Mouse (Mus musculus): ENCODE measurements at regions not wholly inside any gene's neighbourhood (a gene's known extent, or its start where the extent isn't known, plus 50 kb on each side); places are given as distances from the start of the nearest gene placed in this dataset.

- Histone ChIP-seq H3K4me1 (ENCODE audit: control insufficient read depth, insufficient read depth, low read length) (no peaks in the 10 kb centered on the region), H3K27me3 (ENCODE audit: control insufficient read depth, insufficient read depth, low read length, poor library complexity, severe bottlenecking) (no peaks in the 10 kb centered on the region), H3K36me3 (ENCODE audit: control insufficient read depth, insufficient read depth, low read length, poor library complexity, severe bottlenecking) (no peaks in the 10 kb centered on the region), H3K4me3 (ENCODE audit: low read depth, low read length) (no peak overlapping the region), H3K9me3 (replicated peaks; ENCODE audit: control insufficient read depth, insufficient read depth, low read length, poor library complexity, severe bottlenecking) (no peaks in the 10 kb centered on the region), H3K27ac (ENCODE audit: insufficient read depth, low read length) (no peak overlapping the region), H3K9ac (ENCODE audit: low read depth, poor library complexity, severe bottlenecking) (no peak overlapping the region)
- no peak for TF ChIP-seq CTCF (IDR thresholded peaks at IDR 0.05; ENCODE audit: low read depth, low read length)
- TF ChIP-seq EP300 (IDR thresholded peaks at IDR 0.05; ENCODE audit: insufficient read depth, low read depth, low read length): no peak
- TF ChIP-seq POLR2A (IDR thresholded peaks at IDR 0.05; ENCODE audit: insufficient read depth, low read length): no peak
Observed at GRCm38 (mm10) chr16:19024010-19024532, 147.2 kb downstream of the Hira start.

DNA sequence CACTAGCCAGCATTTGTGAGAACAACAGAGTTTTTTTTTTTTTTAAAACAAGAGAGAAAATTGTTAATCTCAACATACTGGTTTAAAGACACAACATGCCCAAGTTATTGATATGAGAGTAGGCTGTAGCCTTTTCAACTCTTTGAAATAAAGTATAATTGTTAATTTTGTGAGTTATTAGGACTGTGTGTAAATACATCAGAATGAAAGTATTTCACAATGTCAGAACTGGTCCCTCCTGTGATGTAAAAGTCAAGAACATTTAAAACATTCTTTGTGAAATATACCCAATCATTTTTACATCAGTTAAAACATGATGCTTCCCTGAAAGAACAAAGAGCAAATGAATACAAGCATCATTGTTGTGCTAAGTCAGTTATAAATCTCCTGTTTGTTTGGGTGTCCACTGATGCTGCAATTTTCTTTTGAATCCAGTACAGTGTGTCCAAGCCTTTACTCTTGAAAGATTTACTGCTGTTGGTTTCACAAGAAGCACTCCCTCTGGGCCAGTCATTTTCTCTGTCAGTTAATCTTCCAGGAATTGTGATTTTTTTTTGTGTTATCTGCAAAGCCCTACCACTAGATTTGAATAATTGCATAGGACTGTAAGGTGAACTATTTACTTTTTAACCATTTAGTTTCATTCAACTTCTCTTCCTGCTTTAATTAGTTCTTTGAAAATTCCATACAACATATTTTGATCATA lies 148.5 kb downstream of the Hira start:
- no peak overlapping the region for H3K9ac ChIP-seq (ENCODE audit: low read depth, poor library complexity, severe bottlenecking)
- no peaks in the 10 kb centered on the region for H3K27me3 ChIP-seq (ENCODE audit: control insufficient read depth, insufficient read depth, low read length, poor library complexity, severe bottlenecking)
- TF ChIP-seq CTCF (IDR thresholded peaks at IDR 0.05; ENCODE audit: low read depth, low read length): no peak
- TF ChIP-seq POLR2A (IDR thresholded peaks at IDR 0.05; ENCODE audit: insufficient read depth, low read length): no peak
- TF ChIP-seq EP300 (IDR thresholded peaks at IDR 0.05; ENCODE audit: insufficient read depth, low read depth, low read length): no peak
- no peaks in the 10 kb centered on the region for H3K4me1 ChIP-seq (ENCODE audit: control insufficient read depth, insufficient read depth, low read length)
- H3K4me3 ChIP-seq (ENCODE audit: low read depth, low read length): no peak overlapping the region
- no peak overlapping the region for H3K27ac ChIP-seq (ENCODE audit: insufficient read depth, low read length)
- H3K36me3 ChIP-seq (ENCODE audit: control insufficient read depth, insufficient read depth, low read length, poor library complexity, severe bottlenecking): no peaks in the 10 kb centered on the region
- no peaks in the 10 kb centered on the region for H3K9me3 ChIP-seq (replicated peaks; ENCODE audit: control insufficient read depth, insufficient read depth, low read length, poor library complexity, severe bottlenecking)

DNA sequence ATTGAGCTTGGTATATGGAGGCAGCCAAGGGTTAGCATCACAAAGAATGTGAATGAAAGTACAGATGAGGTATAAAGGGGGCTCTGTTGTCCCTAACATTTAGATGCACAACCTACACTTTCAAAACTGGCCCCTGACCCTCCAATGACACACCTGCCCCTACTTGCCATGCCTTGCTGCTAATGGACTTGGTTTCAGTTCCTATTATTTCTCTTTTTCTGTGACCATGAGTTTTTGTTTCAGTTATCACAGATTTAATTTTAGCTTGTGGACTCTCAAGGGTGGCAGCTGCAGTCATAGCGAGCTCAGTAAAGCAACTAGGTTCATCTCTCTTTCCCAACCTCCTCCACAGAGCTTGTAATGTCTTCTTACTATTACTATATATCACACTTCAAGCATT lies 150.3 kb downstream of the Hira start:
- H3K4me3 ChIP-seq (ENCODE audit: low read depth, low read length): no peak overlapping the region
- H3K36me3 ChIP-seq (ENCODE audit: control insufficient read depth, insufficient read depth, low read length, poor library complexity, severe bottlenecking): no peaks in the 10 kb centered on the region
- TF ChIP-seq CTCF (IDR thresholded peaks at IDR 0.05; ENCODE audit: low read depth, low read length): no peak
- TF ChIP-seq POLR2A (IDR thresholded peaks at IDR 0.05; ENCODE audit: insufficient read depth, low read length): no peak
- TF ChIP-seq EP300 (IDR thresholded peaks at IDR 0.05; ENCODE audit: insufficient read depth, low read depth, low read length): no peak
- no peaks in the 10 kb centered on the region for H3K9me3 ChIP-seq (replicated peaks; ENCODE audit: control insufficient read depth, insufficient read depth, low read length, poor library complexity, severe bottlenecking)
- no peaks in the 10 kb centered on the region for H3K4me1 ChIP-seq (ENCODE audit: control insufficient read depth, insufficient read depth, low read length)
- no peak overlapping the region for H3K9ac ChIP-seq (ENCODE audit: low read depth, poor library complexity, severe bottlenecking)
- H3K27ac ChIP-seq (ENCODE audit: insufficient read depth, low read length): no peak overlapping the region
- H3K27me3 ChIP-seq (ENCODE audit: control insufficient read depth, insufficient read depth, low read length, poor library complexity, severe bottlenecking): no peaks in the 10 kb centered on the region

- Histone ChIP-seq H3K4me1 (ENCODE audit: control insufficient read depth, insufficient read depth, low read length) (peaks cover 2% of the 10 kb centered on the region), H3K4me3 (ENCODE audit: low read depth, low read length) (no peak overlapping the region), H3K27ac (ENCODE audit: insufficient read depth, low read length) (no peak overlapping the region), H3K36me3 (ENCODE audit: control insufficient read depth, insufficient read depth, low read length, poor library complexity, severe bottlenecking) (no peaks in the 10 kb centered on the region), H3K27me3 (ENCODE audit: control insufficient read depth, insufficient read depth, low read length, poor library complexity, severe bottlenecking) (no peaks in the 10 kb centered on the region), H3K9ac (ENCODE audit: low read depth, poor library complexity, severe bottlenecking) (no peak overlapping the region), H3K9me3 (replicated peaks; ENCODE audit: control insufficient read depth, insufficient read depth, low read length, poor library complexity, severe bottlenecking) (no peaks in the 10 kb centered on the region)
- no peak for TF ChIP-seq POLR2A (IDR thresholded peaks at IDR 0.05; ENCODE audit: insufficient read depth, low read length)
Observed at GRCm38 (mm10) chr16:19032582-19032981, 155.7 kb downstream of the Hira start.

DNA sequence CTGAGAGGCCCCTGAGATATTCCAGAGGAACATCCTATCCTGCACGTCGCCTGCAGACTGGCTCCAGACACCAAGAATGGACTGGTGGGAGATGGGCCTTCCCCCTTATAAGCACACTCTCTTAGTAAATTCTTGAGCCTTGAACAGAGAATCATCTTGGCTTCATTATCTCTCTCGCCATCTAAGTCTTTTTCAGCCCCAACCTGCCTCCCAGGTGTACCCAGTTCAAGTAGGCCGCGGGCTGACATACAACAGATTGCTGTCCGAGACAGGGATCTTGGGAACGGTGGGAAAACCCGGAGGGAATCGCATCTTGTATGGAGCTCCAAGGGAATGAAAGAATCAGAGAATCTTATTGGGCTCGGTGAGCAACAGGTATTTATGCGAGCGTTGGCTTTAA lies 158.9 kb downstream of the Hira start:
- Histone ChIP-seq H3K4me3 (ENCODE audit: low read depth, low read length) (peak overlapping the region; percentile 44), H3K36me3 (ENCODE audit: control insufficient read depth, insufficient read depth, low read length, poor library complexity, severe bottlenecking) (no peaks in the 10 kb centered on the region), H3K27me3 (ENCODE audit: control insufficient read depth, insufficient read depth, low read length, poor library complexity, severe bottlenecking) (no peaks in the 10 kb centered on the region), H3K27ac (ENCODE audit: insufficient read depth, low read length) (no peak overlapping the region), H3K9me3 (replicated peaks; ENCODE audit: control insufficient read depth, insufficient read depth, low read length, poor library complexity, severe bottlenecking) (peaks cover 3% of the 10 kb centered on the region; the same call in 1 of the 2 replicates), H3K9ac (ENCODE audit: low read depth, poor library complexity, severe bottlenecking) (no peak overlapping the region), H3K4me1 (ENCODE audit: control insufficient read depth, insufficient read depth, low read length) (peaks cover 2% of the 10 kb centered on the region)
- TF ChIP-seq POLR2A (IDR thresholded peaks at IDR 0.05; ENCODE audit: insufficient read depth, low read length) (no peak), CTCF (IDR thresholded peaks at IDR 0.05; ENCODE audit: low read depth, low read length) (no peak), EP300 (IDR thresholded peaks at IDR 0.05; ENCODE audit: insufficient read depth, low read depth, low read length) (no peak)

DNA sequence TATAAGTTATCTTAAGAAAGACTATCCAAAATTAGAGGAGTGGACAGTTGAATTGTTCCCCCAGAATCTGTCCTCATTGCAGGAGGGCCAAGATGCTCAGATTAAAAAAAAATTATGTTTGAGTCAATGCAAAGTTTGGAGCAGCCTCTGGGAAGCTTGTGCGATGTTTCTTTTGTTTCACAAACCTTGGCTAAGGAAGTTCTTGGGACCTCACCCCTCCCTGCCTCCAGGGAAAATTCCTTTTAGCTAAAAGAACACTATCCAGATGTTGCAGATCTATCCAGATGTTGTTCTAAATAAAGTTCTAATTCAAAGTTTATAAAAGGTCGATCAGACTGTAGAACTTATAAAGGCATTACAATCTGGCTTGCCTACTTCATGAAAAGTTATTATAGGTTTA lies 160.8 kb downstream of the Hira start:
- no peaks in the 10 kb centered on the region for H3K36me3 ChIP-seq (ENCODE audit: control insufficient read depth, insufficient read depth, low read length, poor library complexity, severe bottlenecking)
- H3K27ac ChIP-seq (ENCODE audit: insufficient read depth, low read length): no peak overlapping the region
- no peak overlapping the region for H3K4me3 ChIP-seq (ENCODE audit: low read depth, low read length)

More for the DNA sequence above, 160.8 kb downstream of the Hira start:
- Histone ChIP-seq H3K4me1 (ENCODE audit: control insufficient read depth, insufficient read depth, low read length) (peaks cover 2% of the 10 kb centered on the region), H3K9ac (ENCODE audit: low read depth, poor library complexity, severe bottlenecking) (no peak overlapping the region), H3K9me3 (replicated peaks; ENCODE audit: control insufficient read depth, insufficient read depth, low read length, poor library complexity, severe bottlenecking) (peaks cover 3% of the 10 kb centered on the region), H3K27me3 (ENCODE audit: control insufficient read depth, insufficient read depth, low read length, poor library complexity, severe bottlenecking) (no peaks in the 10 kb centered on the region)
- no peak for TF ChIP-seq POLR2A (IDR thresholded peaks at IDR 0.05; ENCODE audit: insufficient read depth, low read length)
- TF ChIP-seq CTCF (IDR thresholded peaks at IDR 0.05; ENCODE audit: low read depth, low read length): no peak
- no peak for TF ChIP-seq EP300 (IDR thresholded peaks at IDR 0.05; ENCODE audit: insufficient read depth, low read depth, low read length)

Measured in ES-Bruce4 (cell line).